Mouse (Mus musculus): ENCODE results near the gene Mrps6.

Mrps6 gene

GRCm38 (mm10) chr16:92057852-92058643 lies at the start of gene Mrps6, which contains the start of the genes Gm49711 and Slc5a3:
Gene Mrps6, plus strand, starts transcription at chr16:92058270.
Gene Gm49711, plus strand, starts transcription at chr16:92058316.
Gene Slc5a3, plus strand, starts transcription at chr16:92058322.
- in situ Hi-C loops (cut with MboI; ENCODE audit: low pct_unique_long_range_greater_than_20kb in 1 of 2, low sequenced_read_pairs in 2 of 2, unreplicated experiment in 1 of 2) = no loop called here

GRCm38 (mm10) chr16:92009586-92009985 lies 48.5 kb upstream of the Mrps6 start:
- in situ Hi-C loops (cut with MboI; ENCODE audit: low pct_unique_long_range_greater_than_20kb in 1 of 2, low sequenced_read_pairs in 2 of 2, unreplicated experiment in 1 of 2) = no loop called here

GRCm38 (mm10) chr16:92016792-92017191 lies 41.3 kb upstream of the Mrps6 start:
- in situ Hi-C loops (cut with MboI; ENCODE audit: low pct_unique_long_range_greater_than_20kb in 1 of 2, low sequenced_read_pairs in 2 of 2, unreplicated experiment in 1 of 2) = no loop called here

- in situ Hi-C loops (cut with MboI; ENCODE audit: low pct_unique_long_range_greater_than_20kb in 1 of 2, low sequenced_read_pairs in 2 of 2, unreplicated experiment in 1 of 2) = no loop called here
Measured at GRCm38 (mm10) chr16:92019141-92020118, 38.6 kb upstream of the Mrps6 start.

- in situ Hi-C loops (cut with MboI; ENCODE audit: low pct_unique_long_range_greater_than_20kb in 1 of 2, low sequenced_read_pairs in 2 of 2, unreplicated experiment in 1 of 2) = no loop called here
Measured at GRCm38 (mm10) chr16:92021656-92022400, 36.2 kb upstream of the Mrps6 start.

- in situ Hi-C loops (cut with MboI; ENCODE audit: low pct_unique_long_range_greater_than_20kb in 1 of 2, low sequenced_read_pairs in 2 of 2, unreplicated experiment in 1 of 2) = no loop called here
Measured at GRCm38 (mm10) chr16:92022494-92023283, 35.4 kb upstream of the Mrps6 start.

- in situ Hi-C loops (cut with MboI; ENCODE audit: low pct_unique_long_range_greater_than_20kb in 1 of 2, low sequenced_read_pairs in 2 of 2, unreplicated experiment in 1 of 2) = no loop called here
Measured at GRCm38 (mm10) chr16:92033286-92033685, 24.8 kb upstream of the Mrps6 start.

GRCm38 (mm10) chr16:92034676-92035075 lies 23.4 kb upstream of the Mrps6 start:
- in situ Hi-C loops (cut with MboI; ENCODE audit: low pct_unique_long_range_greater_than_20kb in 1 of 2, low sequenced_read_pairs in 2 of 2, unreplicated experiment in 1 of 2) = no loop called here

- in situ Hi-C loops (cut with MboI; ENCODE audit: low pct_unique_long_range_greater_than_20kb in 1 of 2, low sequenced_read_pairs in 2 of 2, unreplicated experiment in 1 of 2) = no loop called here
Measured at GRCm38 (mm10) chr16:92036701-92037100, 21.4 kb upstream of the Mrps6 start.

- in situ Hi-C loops (cut with MboI; ENCODE audit: low pct_unique_long_range_greater_than_20kb in 1 of 2, low sequenced_read_pairs in 2 of 2, unreplicated experiment in 1 of 2) = no loop called here
Measured at GRCm38 (mm10) chr16:92037891-92038607, 20.0 kb upstream of the Mrps6 start.

- in situ Hi-C loops (cut with MboI; ENCODE audit: low pct_unique_long_range_greater_than_20kb in 1 of 2, low sequenced_read_pairs in 2 of 2, unreplicated experiment in 1 of 2) = no loop called here
Measured at GRCm38 (mm10) chr16:92039421-92039820, 18.6 kb upstream of the Mrps6 start.

- in situ Hi-C loops (cut with MboI; ENCODE audit: low pct_unique_long_range_greater_than_20kb in 1 of 2, low sequenced_read_pairs in 2 of 2, unreplicated experiment in 1 of 2) = no loop called here
Measured at GRCm38 (mm10) chr16:92039966-92040365, 18.1 kb upstream of the Mrps6 start.

- in situ Hi-C loops (cut with MboI; ENCODE audit: low pct_unique_long_range_greater_than_20kb in 1 of 2, low sequenced_read_pairs in 2 of 2, unreplicated experiment in 1 of 2) = no loop called here
Measured at GRCm38 (mm10) chr16:92051777-92052310, 6.2 kb upstream of the Mrps6 start.

GRCm38 (mm10) chr16:92052569-92052968 lies 5.5 kb upstream of the Mrps6 start:
- in situ Hi-C loops (cut with MboI; ENCODE audit: low pct_unique_long_range_greater_than_20kb in 1 of 2, low sequenced_read_pairs in 2 of 2, unreplicated experiment in 1 of 2) = no loop called here

GRCm38 (mm10) chr16:92056711-92057110 lies 1.4 kb upstream of the Mrps6 start:
- in situ Hi-C loops (cut with MboI; ENCODE audit: low pct_unique_long_range_greater_than_20kb in 1 of 2, low sequenced_read_pairs in 2 of 2, unreplicated experiment in 1 of 2) = no loop called here

GRCm38 (mm10) chr16:92057456-92057851 lies 616 bp upstream of the Mrps6 start:
- in situ Hi-C loops (cut with MboI; ENCODE audit: low pct_unique_long_range_greater_than_20kb in 1 of 2, low sequenced_read_pairs in 2 of 2, unreplicated experiment in 1 of 2) = no loop called here

All from mouse embryonic stem cell (cell line).